Mouse (Mus musculus): ENCODE data around the gene Ostm1. TPM values are rescaled to one million over a fixed set of nuclear protein-coding genes. Genes with fewer than 3 reads are reported as not detected.
A peak's percentile ranks its signal among the peaks of the same experiment; 100 is the strongest.

The Ostm1 gene
- total RNA-seq, 2 experiments from 2014 or later = 51.7 to 53.7 TPM

DNA sequence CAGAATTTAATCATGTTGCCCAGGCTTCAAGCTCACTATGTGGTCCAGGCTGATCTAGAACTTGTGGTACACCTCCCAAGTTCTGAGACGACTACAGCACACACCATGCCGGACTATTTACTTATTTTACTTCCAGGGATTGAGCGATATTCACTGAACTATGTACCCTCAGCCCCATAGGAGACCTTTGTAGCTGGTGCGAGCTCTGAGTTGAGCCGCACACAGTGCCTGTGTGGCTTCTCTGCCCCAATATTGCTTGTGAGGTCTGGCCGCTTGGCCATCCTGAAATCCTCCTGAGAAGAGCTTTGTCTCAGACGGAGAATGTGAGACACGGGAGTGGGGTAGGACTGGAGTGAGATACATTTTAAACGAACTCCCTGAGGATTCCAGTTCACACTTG is 31.1 kb downstream of the Ostm1 start:
- DNase-seq (ENCODE audit: low spot score in 2 of 2) = no peak

- no peak for DNase-seq (ENCODE audit: low spot score in 2 of 2)
Measured at GRCm38 (mm10) chr10:42618291-42618690, 34.7 kb downstream of the Ostm1 start.

GRCm38 (mm10) chr10:42625907-42626306 is 42.3 kb downstream of the Ostm1 start:
- no peak for DNase-seq (ENCODE audit: low spot score in 2 of 2)

DNA sequence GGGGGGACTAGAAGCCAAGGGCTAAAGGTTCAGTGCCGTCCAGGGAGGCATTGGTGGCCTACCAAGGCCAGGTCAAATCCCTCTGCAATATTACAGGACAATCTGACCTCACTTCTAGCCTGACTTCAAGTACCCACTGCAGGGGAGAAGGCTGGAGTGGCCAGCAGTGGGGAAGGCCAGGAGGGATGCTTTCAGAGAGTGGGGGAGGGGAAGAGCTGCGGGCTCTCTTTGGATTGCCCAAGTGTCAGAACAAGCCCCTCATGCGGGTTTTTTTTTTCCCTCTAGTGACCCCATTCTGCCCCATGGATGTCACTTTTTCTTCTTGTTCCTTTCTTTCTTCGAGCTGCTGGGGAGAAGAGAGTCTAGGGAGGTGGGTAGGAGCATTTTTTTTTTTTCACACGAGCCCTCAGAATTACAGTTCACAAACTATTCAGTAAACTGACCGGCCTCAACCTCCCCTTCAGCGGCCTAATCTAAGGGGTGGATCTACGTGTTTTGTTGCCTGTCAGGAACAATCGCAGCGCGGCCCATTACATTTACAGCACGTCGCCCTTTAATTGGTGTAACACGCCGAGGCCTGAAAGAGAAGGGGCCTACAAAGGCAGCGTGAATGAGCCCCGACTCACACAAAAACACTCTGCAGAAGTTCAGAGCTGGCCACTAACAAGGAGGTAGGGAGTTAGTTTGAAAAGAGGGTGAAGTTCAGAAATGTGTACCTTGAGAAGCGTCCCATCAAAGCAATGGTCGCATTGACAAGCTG is 47.2 kb downstream of the Ostm1 start:
- no peak for DNase-seq (ENCODE audit: low spot score in 2 of 2)

DNA sequence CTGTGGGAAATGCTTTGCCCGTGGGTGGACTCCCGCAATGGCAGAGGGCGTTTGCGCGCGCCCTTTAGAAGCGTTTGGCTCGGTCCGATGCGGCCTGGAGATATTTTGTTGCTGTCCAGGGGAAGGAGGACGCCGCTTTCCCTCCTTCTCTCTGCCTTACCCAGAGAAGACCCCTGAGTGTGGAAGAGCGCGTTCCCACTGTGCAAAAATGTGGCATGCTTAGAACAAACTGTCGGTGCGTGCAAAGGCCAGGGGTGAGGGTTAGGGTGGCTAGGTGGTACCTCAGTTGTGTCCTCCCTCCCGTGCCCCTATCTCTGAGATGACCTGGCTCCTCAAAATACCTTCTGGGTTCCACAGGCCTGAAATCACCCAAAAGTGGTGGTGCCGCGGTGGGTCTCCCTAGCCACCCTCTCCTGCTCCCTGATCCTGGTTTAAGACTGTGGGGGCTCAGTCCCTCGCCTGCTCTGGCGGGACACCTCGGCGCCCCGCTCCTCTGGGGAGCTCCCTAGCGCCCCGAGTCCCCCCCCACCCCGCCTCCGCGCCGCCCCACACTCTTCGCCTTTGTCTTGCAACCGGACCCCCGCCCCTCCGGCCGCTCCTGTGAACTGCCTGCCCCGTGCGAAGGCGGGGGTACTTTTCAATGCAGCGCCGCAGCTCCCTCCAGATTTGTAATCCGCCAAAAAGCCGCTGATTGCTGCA is 48.3 kb downstream of the Ostm1 start:
- no peak for DNase-seq (ENCODE audit: low spot score in 2 of 2)

- DNase-seq (ENCODE audit: low spot score in 2 of 2) = no peak
Measured at GRCm38 (mm10) chr10:42632453-42633360, 49.1 kb downstream of the Ostm1 start.

GRCm38 (mm10) chr10:42633361-42634121 is 49.9 kb downstream of the Ostm1 start:
- no peak for DNase-seq (ENCODE audit: low spot score in 2 of 2)

DNA sequence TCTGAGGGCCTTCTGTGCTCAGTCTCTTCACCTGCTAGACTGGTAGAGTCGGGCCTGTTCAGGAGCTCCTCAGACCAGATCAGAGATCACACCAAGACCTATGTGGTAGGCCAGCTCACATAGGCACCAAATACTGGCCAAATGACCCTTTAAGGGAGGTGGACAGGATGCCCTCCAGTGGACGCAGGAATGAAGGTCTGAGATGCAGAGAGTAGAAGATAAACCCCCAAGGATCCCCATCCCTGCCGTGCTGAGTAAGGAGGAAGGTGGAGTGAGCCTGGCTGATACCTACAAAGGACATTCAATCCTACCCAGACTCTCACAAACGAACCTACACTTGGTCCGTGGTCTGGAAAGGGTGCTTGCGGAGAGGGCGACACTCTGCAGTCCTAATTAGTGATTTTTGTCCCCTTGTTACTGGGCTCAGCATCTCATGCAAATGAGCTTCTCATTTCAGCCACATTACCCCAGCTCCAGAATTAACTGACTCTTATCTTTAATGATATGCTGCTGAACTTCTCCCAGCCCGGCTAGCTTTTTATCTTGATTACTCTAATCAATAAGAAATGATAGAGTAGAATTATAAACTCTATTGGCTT is 50.6 kb downstream of the Ostm1 start:
- no peak for DNase-seq (ENCODE audit: low spot score in 2 of 2)

DNA sequence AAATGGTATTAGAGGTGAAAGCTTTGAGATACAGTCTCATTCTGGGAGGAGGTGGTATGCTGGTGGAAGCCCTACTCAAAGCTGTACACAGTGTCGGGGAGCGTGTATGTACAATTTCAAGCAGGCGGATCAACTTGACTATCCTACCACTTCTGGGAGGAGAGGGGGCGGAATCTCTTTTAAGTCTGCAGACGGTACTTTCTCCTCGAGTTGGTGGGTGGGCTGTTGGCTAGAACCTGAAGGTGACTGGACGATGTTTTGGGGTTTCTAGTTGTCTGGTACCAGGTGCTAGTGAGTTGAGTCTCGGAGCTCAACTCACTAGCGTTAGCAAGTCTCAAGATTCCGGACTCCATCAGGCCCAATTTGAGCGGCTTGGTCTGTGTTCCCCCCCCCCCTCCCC is 51.4 kb downstream of the Ostm1 start:
- no peak for DNase-seq (ENCODE audit: low spot score in 2 of 2)

DNA sequence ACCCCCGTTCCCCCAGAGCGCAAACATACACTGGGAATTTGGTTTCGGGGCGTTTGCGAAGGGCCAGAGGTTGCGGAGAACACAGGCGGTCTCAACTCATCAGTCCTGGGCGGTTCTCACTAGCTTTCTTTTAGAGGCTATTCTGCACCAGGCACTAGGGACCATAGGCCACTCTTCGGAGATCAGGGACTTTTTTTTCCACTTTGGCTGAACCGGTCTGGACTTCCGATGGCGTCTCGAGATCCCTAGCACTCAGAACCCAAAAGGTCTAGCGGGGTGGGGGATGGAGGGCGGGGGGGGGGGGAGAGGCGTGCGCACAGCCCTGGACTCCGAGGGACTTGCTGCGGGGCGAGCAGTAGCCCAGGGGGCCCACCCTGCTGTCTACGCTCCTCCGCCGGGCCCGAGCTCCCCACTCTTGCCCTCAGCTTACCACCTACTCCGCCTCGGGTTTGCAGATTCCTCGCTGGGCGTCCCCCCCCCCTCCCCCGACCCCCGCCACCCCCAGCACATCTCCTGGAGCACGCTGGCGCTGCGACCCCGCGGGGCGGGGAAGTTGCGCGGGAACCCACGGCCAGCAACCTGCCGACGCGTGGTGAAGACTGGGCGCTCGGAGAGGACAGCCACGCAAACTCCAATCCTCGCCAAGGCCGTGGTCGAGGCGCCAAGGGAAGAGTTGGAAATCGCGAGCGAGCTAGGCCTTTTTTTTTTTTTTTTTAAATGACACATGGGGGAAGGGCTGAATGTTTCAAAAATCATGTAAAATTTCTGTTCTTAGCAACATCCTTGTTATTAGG is 52.1 kb downstream of the Ostm1 start:
- no peak for DNase-seq (ENCODE audit: low spot score in 2 of 2)

- no peak for DNase-seq (ENCODE audit: low spot score in 2 of 2)
Measured at GRCm38 (mm10) chr10:42636360-42637182, 52.9 kb downstream of the Ostm1 start.

- peak; percentile 32 to 65 for DNase-seq (ENCODE audit: low spot score in 2 of 2)
Measured at GRCm38 (mm10) chr10:42637183-42637788, 53.7 kb downstream of the Ostm1 start.

- no peak for DNase-seq (ENCODE audit: low spot score in 2 of 2)
Measured at GRCm38 (mm10) chr10:42639856-42640255, 56.2 kb downstream of the Ostm1 start.

DNA sequence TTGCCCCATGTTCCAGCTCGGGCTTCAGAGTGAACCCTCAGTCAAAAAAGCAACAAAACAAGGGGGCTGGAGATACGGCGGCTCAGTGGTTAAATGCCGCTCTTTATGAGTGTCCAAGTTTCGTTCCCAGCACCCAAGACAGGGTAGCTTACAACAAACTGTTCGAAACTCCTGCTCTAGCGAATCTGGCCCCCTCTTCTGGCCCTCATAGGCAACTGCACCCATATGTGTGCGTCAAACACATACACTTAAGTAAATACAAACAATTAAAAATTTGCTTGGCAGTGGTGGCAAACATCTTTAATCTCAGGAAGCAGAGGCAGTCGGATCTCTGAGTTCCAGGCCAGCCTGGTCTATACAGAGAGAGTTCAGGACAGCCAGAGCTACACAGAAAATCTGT is 60.0 kb downstream of the Ostm1 start:
- DNase-seq (ENCODE audit: low spot score in 2 of 2) = no peak

DNA sequence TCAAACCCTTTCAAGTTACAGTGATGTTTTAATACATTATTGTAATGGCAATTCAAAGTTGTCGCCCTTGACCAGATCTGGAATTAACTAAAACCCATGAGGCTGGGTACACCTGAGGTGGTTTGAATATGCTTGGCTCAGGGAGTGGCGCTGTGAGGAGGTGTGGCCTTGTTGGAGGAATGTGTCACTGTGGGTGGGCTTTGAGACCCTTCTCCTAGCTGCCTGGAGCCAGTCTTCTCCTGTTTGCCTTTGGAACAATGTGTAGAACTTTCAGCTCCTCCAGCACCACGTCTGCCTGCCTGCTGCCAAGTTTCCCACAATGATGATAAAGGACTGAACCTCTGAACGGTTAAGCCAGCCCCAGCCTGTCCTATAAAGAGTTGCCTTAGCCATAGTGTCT is 62.7 kb downstream of the Ostm1 start:
- no peak for DNase-seq (ENCODE audit: low spot score in 2 of 2)

DNA sequence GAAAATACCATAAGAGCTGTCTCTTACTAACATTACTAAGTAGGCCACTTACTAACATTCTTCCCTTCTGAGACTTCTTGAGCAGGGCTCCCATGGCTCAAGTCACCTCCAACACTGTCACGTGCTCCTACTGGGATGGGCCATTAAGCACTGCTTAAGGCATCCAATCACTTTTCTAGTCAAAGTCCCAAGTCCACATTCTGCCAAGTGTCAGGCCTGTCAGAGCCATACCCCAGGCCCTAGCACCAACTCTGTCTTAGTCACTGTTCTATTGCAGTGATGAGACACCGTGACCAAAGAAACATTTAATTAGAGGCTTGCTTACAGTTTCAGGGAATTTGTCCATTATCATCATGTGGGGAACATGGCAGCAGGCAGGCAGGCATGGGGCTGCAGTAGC is 78.3 kb downstream of the Ostm1 start:
- no peak for DNase-seq (ENCODE audit: low spot score in 2 of 2)

DNA sequence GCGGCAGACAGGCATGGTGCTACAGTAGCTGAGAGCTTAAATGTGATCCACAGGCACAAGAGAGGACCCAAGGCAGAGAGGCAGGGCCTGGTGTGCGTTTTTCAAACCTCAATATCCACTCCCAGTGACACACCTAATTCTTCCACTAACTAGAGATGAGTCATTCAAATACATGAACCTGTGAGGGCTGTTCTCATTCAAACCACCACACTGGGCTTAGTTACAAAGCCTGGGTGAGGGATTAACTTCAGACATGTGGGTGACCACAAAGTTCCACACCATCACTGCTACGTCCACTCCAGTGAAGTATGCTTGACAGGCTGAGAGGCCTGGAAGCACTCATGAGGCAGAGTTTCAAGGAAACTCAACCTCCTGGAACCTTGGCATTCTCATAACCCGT is 86.3 kb downstream of the Ostm1 start:
- DNase-seq (ENCODE audit: low spot score in 2 of 2) = no peak

GRCm38 (mm10) chr10:42672798-42673197 is 89.2 kb downstream of the Ostm1 start:
- no peak for DNase-seq (ENCODE audit: low spot score in 2 of 2)
